Mouse (Mus musculus): Measurements from ENCODE around the gene Rrp36. TPM values are rescaled to one million over a fixed set of nuclear protein-coding genes. Genes with fewer than 3 reads are reported as not detected.

Gene Rrp36
- polyA plus RNA-seq, 1 experiment from 2014 or later: 53.4 TPM

GRCm38 (mm10) chr17:46644916-46645475, 29.2 kb downstream of the Rrp36 start:
- WGBS: 6% methylated on average over 11 of the region's 11 CpGs
- Histone ChIP-seq H3K4me2 (peak overlapping the region; percentile 72), H3K4me1 (ENCODE audit: control insufficient read depth, insufficient read depth, low read length) (peaks cover 19% of the 10 kb centered on the region), H3K4me3 (ENCODE audit: low read depth, low read length) (peak overlapping the region; percentile 78), H3K27ac (ENCODE audit: low read depth, low read length) (no peak overlapping the region), H3K9me3 (ENCODE audit: control insufficient read depth, low read length) (no peaks in the 10 kb centered on the region), H3K27me3 (ENCODE audit: control insufficient read depth, insufficient read depth, low read length) (no peaks in the 10 kb centered on the region), H3K9ac (ENCODE audit: low read length) (peak overlapping the region; percentile 60), H3K36me3 (ENCODE audit: control insufficient read depth, insufficient read depth, low read length) (peaks cover 3% of the 10 kb centered on the region; the same call in 1 of the 2 replicates)
- ATAC-seq (ENCODE audit: low FRiP score) (peak; percentile 27; the same call in 1 of the 2 replicates), DNase-seq (ENCODE audit: low spot score, missing footprints) (no peak)

DNA sequence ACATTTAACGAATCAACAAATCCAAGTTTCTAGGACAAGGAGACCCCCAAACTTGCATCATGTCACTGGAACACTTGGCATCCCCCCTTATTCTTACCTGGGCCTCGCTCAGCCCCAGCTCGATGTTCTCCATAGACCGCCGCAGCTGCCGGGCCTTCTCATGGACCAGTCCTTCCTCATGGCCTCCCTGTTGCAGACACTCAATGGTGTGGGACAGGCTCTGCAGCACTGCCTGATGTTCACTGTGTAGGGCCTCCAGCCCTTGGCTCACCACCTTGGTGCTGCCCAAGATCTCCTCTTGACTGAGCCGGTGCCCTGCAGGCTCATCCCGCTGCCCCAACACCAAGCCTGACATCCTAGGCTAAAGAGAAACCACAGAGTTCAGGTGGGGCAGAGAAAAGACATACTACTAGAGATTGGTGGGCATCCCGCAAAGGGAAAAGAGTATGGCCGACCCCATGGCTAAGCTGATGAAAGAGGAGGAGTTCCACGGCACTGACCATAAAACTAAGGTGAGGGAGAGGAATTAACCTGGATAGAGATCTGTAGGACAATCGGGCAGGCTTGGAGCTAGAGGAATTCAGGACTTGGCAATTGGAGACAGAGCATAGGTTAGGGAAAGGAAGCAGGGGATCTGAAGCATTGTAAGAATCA, 29.9 kb downstream of the Rrp36 start:
- Histone ChIP-seq H3K27ac (ENCODE audit: low read depth, low read length) (no peak overlapping the region), H3K9ac (ENCODE audit: low read length) (peak overlapping the region; percentile 3; the same call in 1 of the 2 replicates), H3K27me3 (ENCODE audit: control insufficient read depth, insufficient read depth, low read length) (no peaks in the 10 kb centered on the region), H3K9me3 (ENCODE audit: control insufficient read depth, low read length) (no peaks in the 10 kb centered on the region), H3K4me1 (ENCODE audit: control insufficient read depth, insufficient read depth, low read length) (peaks cover 12% of the 10 kb centered on the region), H3K4me3 (ENCODE audit: low read depth, low read length) (no peak overlapping the region; the same call in 1 of the 2 replicates), H3K4me2 (no peak overlapping the region; the same call in 1 of the 2 replicates), H3K36me3 (ENCODE audit: control insufficient read depth, insufficient read depth, low read length) (peaks cover 3% of the 10 kb centered on the region; the same call in 1 of the 2 replicates)
- ATAC-seq (ENCODE audit: low FRiP score): no peak
- DNase-seq (ENCODE audit: low spot score, missing footprints): no peak
- WGBS: 88% methylated on average over 12 of the region's 12 CpGs

DNA sequence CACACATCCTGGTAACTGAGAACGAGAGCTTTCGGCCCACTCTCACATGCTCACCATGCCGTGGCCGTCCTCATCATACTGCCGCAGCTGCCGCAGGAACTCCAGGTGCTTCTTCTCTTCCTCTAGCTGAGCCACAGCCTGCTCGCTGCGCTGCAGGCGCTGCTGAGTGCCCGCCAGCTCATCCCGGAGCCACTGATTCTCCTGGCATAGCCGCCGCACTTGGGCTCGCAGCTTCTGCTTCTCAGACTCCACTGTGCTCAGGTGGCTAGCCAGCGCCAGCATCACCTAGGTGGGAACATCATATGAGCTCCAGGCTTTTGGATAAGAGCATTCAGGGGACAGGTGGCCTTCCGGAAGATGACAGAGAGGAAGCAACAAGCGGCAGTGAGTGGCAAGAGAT, 32.1 kb downstream of the Rrp36 start:
- no peak for ATAC-seq (ENCODE audit: low FRiP score)
- H3K27me3 ChIP-seq (ENCODE audit: control insufficient read depth, insufficient read depth, low read length): no peaks in the 10 kb centered on the region
- no peak overlapping the region for H3K4me2 ChIP-seq
- no peak overlapping the region for H3K9ac ChIP-seq (ENCODE audit: low read length)
- H3K4me3 ChIP-seq (ENCODE audit: low read depth, low read length): no peak overlapping the region
- DNase-seq (ENCODE audit: low spot score, missing footprints): no peak
- H3K36me3 ChIP-seq (ENCODE audit: control insufficient read depth, insufficient read depth, low read length): peaks cover 3% of the 10 kb centered on the region; the same call in 1 of the 2 replicates
- peaks cover 12% of the 10 kb centered on the region for H3K4me1 ChIP-seq (ENCODE audit: control insufficient read depth, insufficient read depth, low read length)
- H3K9me3 ChIP-seq (ENCODE audit: control insufficient read depth, low read length): no peaks in the 10 kb centered on the region
- WGBS: 91% methylated on average over 17 of the region's 17 CpGs
- no peak overlapping the region for H3K27ac ChIP-seq (ENCODE audit: low read depth, low read length)

GRCm38 (mm10) chr17:46639929-46640328, 34.2 kb downstream of the Rrp36 start:
- Histone ChIP-seq H3K4me2 (no peak overlapping the region), H3K27me3 (ENCODE audit: control insufficient read depth, insufficient read depth, low read length) (no peaks in the 10 kb centered on the region), H3K4me3 (ENCODE audit: low read depth, low read length) (no peak overlapping the region), H3K9me3 (ENCODE audit: control insufficient read depth, low read length) (no peaks in the 10 kb centered on the region), H3K27ac (ENCODE audit: low read depth, low read length) (no peak overlapping the region), H3K36me3 (ENCODE audit: control insufficient read depth, insufficient read depth, low read length) (peaks cover 5% of the 10 kb centered on the region), H3K9ac (ENCODE audit: low read length) (no peak overlapping the region), H3K4me1 (ENCODE audit: control insufficient read depth, insufficient read depth, low read length) (peaks cover 6% of the 10 kb centered on the region)
- DNase-seq (ENCODE audit: low spot score, missing footprints) (no peak), ATAC-seq (ENCODE audit: low FRiP score) (no peak)
- 81% methylated on average over 9 of the region's 9 CpGs for WGBS

DNA sequence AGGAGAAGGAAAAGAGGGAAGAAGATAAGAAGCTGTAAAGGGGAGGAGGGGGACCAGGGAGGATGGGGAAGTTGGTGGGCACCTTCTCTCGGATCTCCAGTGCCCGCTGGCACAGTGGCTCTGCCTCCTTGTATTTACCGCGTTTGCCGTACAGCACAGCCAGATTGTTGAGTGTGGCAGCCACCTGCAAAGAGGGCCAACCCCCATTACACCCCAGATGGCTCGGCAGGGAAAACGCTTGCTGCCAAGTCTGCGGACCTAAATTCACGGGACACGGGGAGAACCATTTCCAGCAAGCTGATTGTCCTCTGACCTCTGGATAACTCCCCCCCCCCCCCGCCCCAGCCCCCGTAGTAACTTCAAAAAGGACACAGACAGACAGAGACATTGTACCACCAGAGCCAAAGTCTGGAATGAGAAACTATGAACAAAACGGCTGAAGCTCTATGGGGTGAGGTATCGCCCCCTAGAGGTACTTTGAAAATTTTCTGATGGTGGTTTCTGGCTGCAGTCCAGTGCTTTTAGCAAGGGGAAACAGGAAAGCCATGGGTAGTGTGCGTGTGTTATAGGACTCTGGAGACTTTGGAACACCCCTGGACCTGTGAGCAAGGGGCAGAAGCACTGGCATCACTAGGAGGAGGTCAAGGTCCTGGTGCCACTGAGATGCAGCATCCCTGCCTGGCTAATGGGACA, 37.2 kb downstream of the Rrp36 start:
- Histone ChIP-seq H3K4me1 (ENCODE audit: control insufficient read depth, insufficient read depth, low read length) (peaks cover 3% of the 10 kb centered on the region), H3K36me3 (ENCODE audit: control insufficient read depth, insufficient read depth, low read length) (peaks cover 7% of the 10 kb centered on the region), H3K4me2 (no peak overlapping the region), H3K27me3 (ENCODE audit: control insufficient read depth, insufficient read depth, low read length) (no peaks in the 10 kb centered on the region), H3K9ac (ENCODE audit: low read length) (no peak overlapping the region; the same call in 1 of the 2 replicates), H3K27ac (ENCODE audit: low read depth, low read length) (no peak overlapping the region), H3K4me3 (ENCODE audit: low read depth, low read length) (no peak overlapping the region), H3K9me3 (ENCODE audit: control insufficient read depth, low read length) (no peaks in the 10 kb centered on the region)
- ATAC-seq (ENCODE audit: low FRiP score) (no peak), DNase-seq (ENCODE audit: low spot score, missing footprints) (peak; percentile 93)
- 29% methylated on average over 15 of the region's 15 CpGs for WGBS

DNA sequence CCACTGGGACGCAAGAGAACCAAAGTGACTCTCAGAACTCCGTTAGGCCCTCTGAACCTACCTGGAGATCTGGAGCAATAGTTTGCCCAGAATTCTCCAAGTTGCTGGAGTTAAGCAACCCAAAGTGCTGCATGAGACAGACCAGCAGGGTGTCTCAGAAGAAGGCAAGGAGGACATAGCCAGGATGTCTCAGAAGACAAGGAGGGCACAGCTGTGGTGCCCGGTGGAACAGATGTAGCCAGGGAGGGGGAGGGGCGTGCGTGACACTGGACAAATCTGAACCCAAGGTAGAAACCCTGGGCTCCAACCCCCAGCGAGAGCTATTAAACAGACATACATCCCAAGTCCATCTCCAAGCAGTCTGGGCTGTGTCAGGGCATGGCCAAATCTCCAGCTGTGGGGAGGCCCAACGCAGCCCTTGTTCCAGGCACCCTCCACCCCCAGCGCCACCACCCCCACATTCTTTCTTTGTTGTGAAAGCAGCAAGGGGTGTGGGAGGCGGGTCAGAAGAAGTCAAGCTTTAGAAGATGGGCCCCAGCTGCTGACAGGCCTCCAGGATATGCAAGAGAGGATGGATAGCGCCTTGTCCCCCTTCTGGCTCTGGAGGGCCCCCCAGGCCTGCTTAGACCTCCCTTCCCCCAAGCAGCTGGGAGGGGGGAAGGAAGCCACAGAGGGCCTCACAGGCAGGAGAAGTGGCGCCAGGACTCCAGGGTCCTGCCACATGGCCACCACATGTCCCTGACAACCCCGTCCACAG, 44.3 kb downstream of the Rrp36 start:
- peak overlapping the region; percentile 93 for H3K4me3 ChIP-seq (ENCODE audit: low read depth, low read length)
- peaks cover 24% of the 10 kb centered on the region for H3K4me1 ChIP-seq (ENCODE audit: control insufficient read depth, insufficient read depth, low read length)
- H3K4me2 ChIP-seq: peak overlapping the region; percentile 77
- WGBS: 4% methylated on average over 12 of the region's 12 CpGs
- peak overlapping the region; percentile 94 for H3K9ac ChIP-seq (ENCODE audit: low read length)
- peak overlapping the region; percentile 55 for H3K27ac ChIP-seq (ENCODE audit: low read depth, low read length)
- H3K27me3 ChIP-seq (ENCODE audit: control insufficient read depth, insufficient read depth, low read length): no peaks in the 10 kb centered on the region
- DNase-seq (ENCODE audit: low spot score, missing footprints) (no peak), ATAC-seq (ENCODE audit: low FRiP score) (peak; percentile 69)
- H3K9me3 ChIP-seq (ENCODE audit: control insufficient read depth, low read length): no peaks in the 10 kb centered on the region
- peaks cover 8% of the 10 kb centered on the region for H3K36me3 ChIP-seq (ENCODE audit: control insufficient read depth, insufficient read depth, low read length)

DNA sequence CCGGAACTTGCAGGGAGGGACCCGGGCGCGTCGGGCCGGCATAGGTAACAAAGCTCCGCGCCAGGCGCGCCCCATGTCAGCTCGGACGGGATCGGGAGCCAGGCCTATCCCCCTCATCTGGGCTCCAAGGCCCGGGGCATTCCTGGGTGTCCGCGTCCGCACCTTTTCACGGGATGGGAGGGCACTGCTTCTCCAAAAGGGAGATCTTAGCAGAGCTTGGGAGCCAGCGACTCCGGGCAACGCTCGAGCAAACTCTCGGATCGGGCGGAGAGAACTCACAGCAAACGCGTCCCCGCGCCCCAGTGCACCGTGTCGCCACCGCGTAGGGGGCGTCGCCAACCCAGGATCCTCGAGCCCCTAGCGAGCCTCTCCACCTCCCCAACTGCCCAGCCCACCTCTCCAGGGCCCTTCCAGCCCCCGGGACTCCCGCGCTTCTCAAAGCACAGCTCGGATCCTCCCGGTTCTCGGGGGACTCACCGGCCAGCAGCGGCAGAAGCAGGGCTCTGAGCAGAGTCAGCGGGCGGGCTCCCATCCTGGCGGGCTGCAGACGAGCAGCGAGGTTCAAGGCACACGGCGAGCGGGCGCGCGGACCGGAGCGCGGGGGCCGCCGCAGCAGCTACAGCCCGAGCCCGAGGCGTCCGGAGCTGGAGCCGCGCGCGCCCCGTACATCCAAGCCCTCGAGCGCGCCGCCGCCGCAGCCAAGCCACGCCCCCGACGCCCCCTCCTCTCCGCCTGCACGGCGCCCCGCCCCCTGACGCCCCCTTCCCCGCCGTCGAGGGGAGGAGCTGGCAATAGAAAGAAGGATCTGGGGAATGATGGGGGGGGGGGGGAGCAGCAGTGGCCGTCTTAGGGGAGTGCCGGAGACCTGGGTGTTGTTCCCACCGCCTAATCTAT, 45.1 kb downstream of the Rrp36 start, which contains the start of gene Ptk7:
Ptk7 (minus strand) TSS at position 714 of the 894 bp plus-strand sequence.
- Histone ChIP-seq H3K9ac (ENCODE audit: low read length) (peak within 1 kb of the TSS; percentile 94), H3K27ac (ENCODE audit: low read depth, low read length) (peak within 1 kb of the TSS; percentile 85), H3K4me2 (peak within 1 kb of the TSS; percentile 77), H3K27me3 (ENCODE audit: control insufficient read depth, insufficient read depth, low read length) (no peaks in the 10 kb centered on the region), H3K9me3 (ENCODE audit: control insufficient read depth, low read length) (no peaks in the 10 kb centered on the region), H3K4me3 (ENCODE audit: low read depth, low read length) (peak within 1 kb of the TSS; percentile 93), H3K4me1 (ENCODE audit: control insufficient read depth, insufficient read depth, low read length) (peaks cover 28% of the 10 kb centered on the region), H3K36me3 (ENCODE audit: control insufficient read depth, insufficient read depth, low read length) (peaks cover 8% of the 10 kb centered on the region)
- DNase-seq (ENCODE audit: low spot score, missing footprints) (peak; percentile 99), ATAC-seq (ENCODE audit: low FRiP score) (peak; percentile 83)
- WGBS: under 1% methylated on average over 82 of the region's 90 CpGs

DNA sequence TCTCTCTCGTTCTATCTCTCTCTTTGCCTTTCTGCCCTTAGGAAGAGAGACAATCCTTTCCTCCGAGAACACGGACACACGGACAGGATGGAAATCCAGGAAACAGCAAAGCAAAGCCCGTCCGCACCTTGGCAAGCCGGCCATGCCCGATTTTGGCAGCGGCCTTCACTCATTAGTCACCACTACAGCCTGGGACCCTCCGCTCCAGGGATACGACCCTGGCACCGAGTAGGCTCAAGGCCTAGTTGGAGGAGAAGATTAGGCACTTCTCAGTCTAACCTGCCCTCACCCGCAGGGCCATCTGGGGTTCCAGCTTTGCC, 45.7 kb downstream of the Rrp36 start:
- Histone ChIP-seq H3K9ac (ENCODE audit: low read length) (peak overlapping the region; percentile 94), H3K36me3 (ENCODE audit: control insufficient read depth, insufficient read depth, low read length) (peaks cover 8% of the 10 kb centered on the region), H3K27ac (ENCODE audit: low read depth, low read length) (no peak overlapping the region; the same call in 1 of the 2 replicates), H3K27me3 (ENCODE audit: control insufficient read depth, insufficient read depth, low read length) (no peaks in the 10 kb centered on the region), H3K4me2 (peak overlapping the region; percentile 77), H3K9me3 (ENCODE audit: control insufficient read depth, low read length) (no peaks in the 10 kb centered on the region), H3K4me1 (ENCODE audit: control insufficient read depth, insufficient read depth, low read length) (peaks cover 31% of the 10 kb centered on the region), H3K4me3 (ENCODE audit: low read depth, low read length) (peak overlapping the region; percentile 93)
- WGBS: 0% methylated on average over 13 of the region's 13 CpGs
- ATAC-seq (ENCODE audit: low FRiP score) (peak; percentile 15), DNase-seq (ENCODE audit: low spot score, missing footprints) (no peak)
